Mouse (Mus musculus): ENCODE results near the gene Ubald2. TPM values are rescaled to one million over a fixed set of nuclear protein-coding genes. Genes with fewer than 3 reads are reported as not detected.
A peak's percentile ranks its signal among the peaks of the same experiment; 100 is the strongest.
"Not testable (repeated sequence)": the region's sequence is repeated elsewhere in the genome, so short reads cannot be mapped to it uniquely, and the experiment has no call there.

The Ubald2 gene
- polyA plus RNA-seq, 1 experiment from 2014 or later: 51.2 TPM

GRCm38 (mm10) chr11:116397517-116398347 lies 36.2 kb upstream of the Ubald2 start:
- Histone ChIP-seq H3K36me3 (ENCODE audit: insufficient read depth, low read length) (peaks cover 11% of the 10 kb centered on the region; the same call in 1 of the 2 replicates), H3K9ac (replicated peaks; ENCODE audit: low read length) (no peak overlapping the region), H3K4me3 (ENCODE audit: low read length) (no peak overlapping the region), H3K27me3 (ENCODE audit: insufficient read depth, low read length) (no peaks in the 10 kb centered on the region), H3K4me2 (replicated peaks; ENCODE audit: low read depth, low read length) (no peak overlapping the region), H3K27ac (ENCODE audit: low read length) (no peak overlapping the region), H3K4me1 (ENCODE audit: insufficient read depth, low read length) (peaks cover 11% of the 10 kb centered on the region; the same call in 1 of the 2 replicates), H3K9me3 (ENCODE audit: low read length) (no peaks in the 10 kb centered on the region)
- ATAC-seq (ENCODE audit: low FRiP score, low TSS enrichment): no peak
- WGBS: 68% methylated on average over 8 of the region's 8 CpGs

- no peaks in the 10 kb centered on the region for H3K9me3 ChIP-seq (ENCODE audit: low read length)
- H3K4me2 ChIP-seq (replicated peaks; ENCODE audit: low read depth, low read length): no peak overlapping the region
- H3K4me1 ChIP-seq (ENCODE audit: insufficient read depth, low read length): peaks cover 11% of the 10 kb centered on the region; the same call in 1 of the 2 replicates
- no peak overlapping the region for H3K4me3 ChIP-seq (ENCODE audit: low read length)
- no peak overlapping the region for H3K27ac ChIP-seq (ENCODE audit: low read length)
- WGBS: 89% methylated on average over 11 of the region's 11 CpGs
- no peak for ATAC-seq (ENCODE audit: low FRiP score, low TSS enrichment)
- H3K9ac ChIP-seq (replicated peaks; ENCODE audit: low read length): no peak overlapping the region
- H3K36me3 ChIP-seq (ENCODE audit: insufficient read depth, low read length): peaks cover 11% of the 10 kb centered on the region; the same call in 1 of the 2 replicates
- H3K27me3 ChIP-seq (ENCODE audit: insufficient read depth, low read length): no peaks in the 10 kb centered on the region
Observed at GRCm38 (mm10) chr11:116398348-116398677, 35.6 kb upstream of the Ubald2 start.

GRCm38 (mm10) chr11:116400560-116400959 lies 33.3 kb upstream of the Ubald2 start:
- Histone ChIP-seq H3K4me2 (replicated peaks; ENCODE audit: low read depth, low read length) (no peak overlapping the region), H3K27ac (ENCODE audit: low read length) (peak overlapping the region; percentile 75), H3K4me3 (ENCODE audit: low read length) (no peak overlapping the region), H3K27me3 (ENCODE audit: insufficient read depth, low read length) (no peaks in the 10 kb centered on the region), H3K36me3 (ENCODE audit: insufficient read depth, low read length) (peaks cover 3% of the 10 kb centered on the region; the same call in 1 of the 2 replicates), H3K4me1 (ENCODE audit: insufficient read depth, low read length) (peaks cover 11% of the 10 kb centered on the region; the same call in 1 of the 2 replicates), H3K9me3 (ENCODE audit: low read length) (no peaks in the 10 kb centered on the region), H3K9ac (replicated peaks; ENCODE audit: low read length) (0 out of 2 replicates have a peak overlapping the region, but pooled peaks have one; percentile 42)
- WGBS: 48% methylated on average over 4 of the region's 4 CpGs
- ATAC-seq (ENCODE audit: low FRiP score, low TSS enrichment): no peak

DNA sequence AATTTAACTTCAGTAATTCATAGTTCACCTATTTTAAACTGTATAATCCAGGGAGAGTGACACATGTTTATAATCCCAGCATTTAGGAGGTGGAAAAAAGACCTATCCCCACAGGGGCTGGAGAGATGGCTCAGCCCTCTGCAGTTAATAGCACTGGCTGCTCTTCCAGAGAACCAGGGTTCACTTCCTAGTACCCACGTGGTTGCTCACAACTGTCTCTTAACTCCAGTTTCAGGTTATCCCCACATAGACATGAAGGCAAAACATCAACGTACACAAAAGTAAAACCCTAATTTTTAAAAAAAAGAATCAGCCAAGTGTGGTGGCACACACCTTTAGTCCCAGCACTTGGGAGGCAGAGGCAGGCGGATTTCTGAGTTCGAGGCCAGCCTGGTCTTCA lies 28.3 kb upstream of the Ubald2 start:
- H3K4me2 ChIP-seq (replicated peaks; ENCODE audit: low read depth, low read length): no peak overlapping the region
- no peaks in the 10 kb centered on the region for H3K9me3 ChIP-seq (ENCODE audit: low read length)
- peaks cover 5% of the 10 kb centered on the region; the same call in 1 of the 2 replicates for H3K4me1 ChIP-seq (ENCODE audit: insufficient read depth, low read length)
- H3K9ac ChIP-seq (replicated peaks; ENCODE audit: low read length): no peak overlapping the region
- no peaks in the 10 kb centered on the region for H3K36me3 ChIP-seq (ENCODE audit: insufficient read depth, low read length)
- H3K4me3 ChIP-seq (ENCODE audit: low read length): no peak overlapping the region
- no peak overlapping the region for H3K27ac ChIP-seq (ENCODE audit: low read length)
- ATAC-seq (ENCODE audit: low FRiP score, low TSS enrichment): no peak
- no peaks in the 10 kb centered on the region for H3K27me3 ChIP-seq (ENCODE audit: insufficient read depth, low read length)
- WGBS: 88% methylated on average over 4 of the region's 4 CpGs

DNA sequence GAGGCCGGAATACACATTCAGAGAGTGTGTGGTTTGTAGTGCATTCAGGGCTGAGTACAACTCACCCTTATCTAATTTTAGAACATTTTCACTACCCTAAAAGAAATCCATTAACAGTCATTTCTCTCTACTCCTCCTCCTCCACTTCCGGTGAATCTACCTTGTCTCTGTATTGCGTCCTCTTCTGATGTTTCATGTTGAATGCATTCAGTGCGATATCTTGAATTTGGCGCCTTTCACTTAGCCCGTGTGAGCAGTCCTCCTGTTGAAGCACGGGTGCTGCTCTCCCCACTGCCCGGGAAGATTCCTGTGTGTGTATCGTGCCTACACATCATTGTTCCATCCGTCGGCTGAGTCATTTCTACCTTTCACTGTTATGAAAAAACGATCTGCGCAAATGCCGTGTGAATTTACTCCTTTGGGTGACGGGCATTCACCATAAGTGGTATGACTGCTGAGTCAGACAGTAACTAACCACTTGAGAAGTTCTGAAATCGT lies 27.6 kb upstream of the Ubald2 start:
- 92% methylated on average over 16 of the region's 16 CpGs for WGBS
- 0 out of 2 replicates have a peak, but pooled peaks cover 4% of the 10 kb centered on the region for H3K4me1 ChIP-seq (ENCODE audit: insufficient read depth, low read length)
- no peak overlapping the region for H3K9ac ChIP-seq (replicated peaks; ENCODE audit: low read length)
- no peak overlapping the region for H3K27ac ChIP-seq (ENCODE audit: low read length)
- H3K36me3 ChIP-seq (ENCODE audit: insufficient read depth, low read length): no peaks in the 10 kb centered on the region
- no peaks in the 10 kb centered on the region for H3K27me3 ChIP-seq (ENCODE audit: insufficient read depth, low read length)
- no peak overlapping the region for H3K4me3 ChIP-seq (ENCODE audit: low read length)
- no peak overlapping the region for H3K4me2 ChIP-seq (replicated peaks; ENCODE audit: low read depth, low read length)
- H3K9me3 ChIP-seq (ENCODE audit: low read length): no peaks in the 10 kb centered on the region
- ATAC-seq (ENCODE audit: low FRiP score, low TSS enrichment): no peak

DNA sequence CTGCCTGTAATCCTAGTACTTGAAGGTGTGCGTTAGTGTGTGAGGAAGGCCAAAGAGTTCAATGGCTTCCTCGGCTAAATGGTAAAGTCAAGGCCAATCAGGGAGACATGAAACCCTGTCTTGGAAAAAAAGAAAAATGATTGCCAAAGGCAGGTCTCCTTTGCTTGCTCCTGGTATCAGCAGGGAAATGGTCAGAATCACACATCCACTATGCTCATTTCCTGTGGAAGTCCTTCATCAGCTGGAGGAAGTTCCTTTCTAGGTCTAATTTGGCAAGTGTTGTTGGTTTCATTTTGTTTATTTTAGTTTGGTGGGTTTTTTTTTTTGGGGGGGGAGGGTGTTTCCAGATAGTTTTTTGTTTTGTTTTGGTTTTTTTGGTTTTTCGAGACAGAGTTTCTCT lies 24.9 kb upstream of the Ubald2 start:
- Histone ChIP-seq H3K9me3 (ENCODE audit: low read length) (no peaks in the 10 kb centered on the region), H3K4me3 (ENCODE audit: low read length) (no peak overlapping the region), H3K4me1 (ENCODE audit: insufficient read depth, low read length) (peaks cover 14% of the 10 kb centered on the region; the same call in 1 of the 2 replicates), H3K9ac (replicated peaks; ENCODE audit: low read length) (no peak overlapping the region), H3K36me3 (ENCODE audit: insufficient read depth, low read length) (no peaks in the 10 kb centered on the region), H3K27ac (ENCODE audit: low read length) (no peak overlapping the region), H3K27me3 (ENCODE audit: insufficient read depth, low read length) (no peaks in the 10 kb centered on the region), H3K4me2 (replicated peaks; ENCODE audit: low read depth, low read length) (no peak overlapping the region)
- no peak for ATAC-seq (ENCODE audit: low FRiP score, low TSS enrichment)
- 65% methylated on average over 3 of the region's 3 CpGs for WGBS

GRCm38 (mm10) chr11:116410415-116410814 lies 23.5 kb upstream of the Ubald2 start:
- peaks cover 14% of the 10 kb centered on the region; the same call in 1 of the 2 replicates for H3K4me1 ChIP-seq (ENCODE audit: insufficient read depth, low read length)
- not testable (repeated sequence) for H3K27me3 ChIP-seq (ENCODE audit: insufficient read depth, low read length); ATAC-seq (ENCODE audit: low FRiP score, low TSS enrichment); H3K4me3 ChIP-seq (ENCODE audit: low read length); H3K4me2 ChIP-seq (replicated peaks; ENCODE audit: low read depth, low read length); H3K9ac ChIP-seq (replicated peaks; ENCODE audit: low read length); H3K36me3 ChIP-seq (ENCODE audit: insufficient read depth, low read length); H3K9me3 ChIP-seq (ENCODE audit: low read length); H3K27ac ChIP-seq (ENCODE audit: low read length)
- 94% methylated on average over 4 of the region's 4 CpGs for WGBS

DNA sequence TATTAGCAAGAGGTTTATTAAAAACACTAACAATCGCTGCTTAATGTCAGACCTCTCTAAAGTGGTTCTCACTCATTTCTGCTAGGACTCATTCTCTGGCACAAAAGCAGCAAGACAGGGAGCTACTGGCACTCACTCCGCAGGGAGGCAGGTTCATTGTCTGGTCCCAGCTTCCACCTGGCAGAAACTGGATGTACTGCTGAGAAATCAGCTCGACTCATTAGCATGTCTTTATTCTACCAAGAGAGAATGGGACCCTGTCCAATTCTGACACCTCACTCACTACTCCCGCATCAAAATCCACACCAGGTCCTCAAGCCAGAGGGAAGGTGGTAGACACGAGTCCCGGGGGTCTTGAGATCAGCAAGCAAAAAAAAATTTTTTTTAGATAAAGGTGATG lies 22.3 kb upstream of the Ubald2 start:
- 28% methylated on average over 6 of the region's 6 CpGs for WGBS
- peak overlapping the region; percentile 78 for H3K4me3 ChIP-seq (ENCODE audit: low read length)
- H3K4me1 ChIP-seq (ENCODE audit: insufficient read depth, low read length): peaks cover 14% of the 10 kb centered on the region; the same call in 1 of the 2 replicates
- H3K9me3 ChIP-seq (ENCODE audit: low read length): no peaks in the 10 kb centered on the region
- ATAC-seq (ENCODE audit: low FRiP score, low TSS enrichment): no peak
- no peak overlapping the region for H3K27ac ChIP-seq (ENCODE audit: low read length)
- H3K27me3 ChIP-seq (ENCODE audit: insufficient read depth, low read length): no peaks in the 10 kb centered on the region
- no peaks in the 10 kb centered on the region for H3K36me3 ChIP-seq (ENCODE audit: insufficient read depth, low read length)
- H3K9ac ChIP-seq (replicated peaks; ENCODE audit: low read length): peak overlapping the region; percentile 87
- H3K4me2 ChIP-seq (replicated peaks; ENCODE audit: low read depth, low read length): peak overlapping the region; percentile 95

GRCm38 (mm10) chr11:116412028-116412827 lies 21.7 kb upstream of the Ubald2 start:
- WGBS: under 1% methylated on average over 76 of the region's 76 CpGs

More at GRCm38 (mm10) chr11:116412028-116412827, 21.7 kb upstream of the Ubald2 start:
- Histone ChIP-seq H3K27ac (ENCODE audit: low read length) (no peak overlapping the region), H3K27me3 (ENCODE audit: insufficient read depth, low read length) (no peaks in the 10 kb centered on the region), H3K9ac (replicated peaks; ENCODE audit: low read length) (peak overlapping the region; percentile 87), H3K4me1 (ENCODE audit: insufficient read depth, low read length) (peaks cover 14% of the 10 kb centered on the region; the same call in 1 of the 2 replicates), H3K4me3 (ENCODE audit: low read length) (peak overlapping the region; percentile 78), H3K9me3 (ENCODE audit: low read length) (no peaks in the 10 kb centered on the region), H3K36me3 (ENCODE audit: insufficient read depth, low read length) (no peaks in the 10 kb centered on the region), H3K4me2 (replicated peaks; ENCODE audit: low read depth, low read length) (peak overlapping the region; percentile 95)
- peak; percentile 49 for ATAC-seq (ENCODE audit: low FRiP score, low TSS enrichment)
